Mouse (Mus musculus) cerebellum, adult 9-11 months (tissue): ENCODE measurements at regions not wholly inside any gene's neighbourhood (a gene's known extent, or its start where the extent isn't known, plus 50 kb on each side); places are given as distances from the start of the nearest gene placed in this dataset.

Source experiments
- DNase-seq: peaks from one replicate; pipeline ENCODE4 v3.0.0; 2022

GRCm38 (mm10) chr11:24341650-24342049, 263.8 kb downstream of the Bcl11a start:
- no peak for DNase-seq

- DNase-seq, result no peak
Observed at GRCm38 (mm10) chr11:24342176-24342575, 264.3 kb downstream of the Bcl11a start.

GRCm38 (mm10) chr11:24342732-24343131, 264.9 kb downstream of the Bcl11a start:
- DNase-seq, result no peak

GRCm38 (mm10) chr11:24347225-24347624, 269.4 kb downstream of the Bcl11a start:
- no peak for DNase-seq

- DNase-seq, result no peak
Observed at GRCm38 (mm10) chr11:24348741-24349140, 270.9 kb downstream of the Bcl11a start.

GRCm38 (mm10) chr11:24349967-24350643, 272.2 kb downstream of the Bcl11a start:
- no peak for DNase-seq

GRCm38 (mm10) chr11:24350839-24351238, 273.0 kb downstream of the Bcl11a start:
- no peak for DNase-seq

- DNase-seq, result no peak
Observed at GRCm38 (mm10) chr11:24352071-24352470, 274.2 kb downstream of the Bcl11a start.

GRCm38 (mm10) chr11:24353056-24353455, 275.2 kb downstream of the Bcl11a start:
- no peak for DNase-seq

- no peak for DNase-seq
Observed at GRCm38 (mm10) chr11:24357388-24357787, 279.5 kb downstream of the Bcl11a start.

GRCm38 (mm10) chr11:24359086-24359485, 281.2 kb downstream of the Bcl11a start:
- DNase-seq, result no peak

- no peak for DNase-seq
Observed at GRCm38 (mm10) chr11:24361998-24362687, 284.3 kb downstream of the Bcl11a start.

GRCm38 (mm10) chr11:24362688-24363035, 284.8 kb downstream of the Bcl11a start:
- DNase-seq, result no peak

GRCm38 (mm10) chr11:24363418-24364364, 285.8 kb downstream of the Bcl11a start:
- no peak for DNase-seq

- DNase-seq, result no peak
Observed at GRCm38 (mm10) chr11:24370198-24370860, 292.5 kb downstream of the Bcl11a start.

GRCm38 (mm10) chr11:24370861-24371686, 293.2 kb downstream of the Bcl11a start:
- DNase-seq, result no peak

GRCm38 (mm10) chr11:24371687-24371950, 293.8 kb downstream of the Bcl11a start:
- DNase-seq, result no peak

GRCm38 (mm10) chr11:24371963-24372362, 294.1 kb downstream of the Bcl11a start:
- no peak for DNase-seq

- no peak for DNase-seq
Observed at GRCm38 (mm10) chr11:24372616-24373015, 294.8 kb downstream of the Bcl11a start.

GRCm38 (mm10) chr11:24373301-24373700, 295.4 kb downstream of the Bcl11a start:
- no peak for DNase-seq

- DNase-seq, result no peak
Observed at GRCm38 (mm10) chr11:24377530-24377929, 299.7 kb downstream of the Bcl11a start.

- DNase-seq, result no peak
Observed at GRCm38 (mm10) chr11:24390578-24390977, 312.7 kb downstream of the Bcl11a start.
